Mouse (Mus musculus): Measurements from ENCODE around the gene Man2b2.

Gene Man2b2

DNA sequence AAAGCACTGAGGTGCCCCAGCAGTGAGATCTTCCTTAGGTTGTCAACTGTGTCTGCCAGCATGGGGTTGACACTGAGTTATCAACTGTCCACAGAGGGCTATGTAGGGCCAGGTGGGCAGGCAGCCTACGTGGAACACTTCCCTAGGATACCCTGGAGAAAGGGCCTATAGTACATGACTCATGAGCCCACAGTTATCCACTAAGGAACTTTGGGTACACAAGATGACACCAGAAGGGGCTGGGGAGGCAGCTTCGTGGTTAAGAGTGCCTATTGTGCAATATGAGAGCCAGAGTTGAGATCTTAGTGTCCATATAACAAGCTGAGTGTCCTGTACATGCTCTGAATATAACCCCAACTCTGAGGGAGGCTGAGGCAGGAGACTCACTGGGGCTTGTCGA, 60.9 kb downstream of the Man2b2 start:
- no peak for DNase-seq (ENCODE audit: low read depth, low spot score)

DNA sequence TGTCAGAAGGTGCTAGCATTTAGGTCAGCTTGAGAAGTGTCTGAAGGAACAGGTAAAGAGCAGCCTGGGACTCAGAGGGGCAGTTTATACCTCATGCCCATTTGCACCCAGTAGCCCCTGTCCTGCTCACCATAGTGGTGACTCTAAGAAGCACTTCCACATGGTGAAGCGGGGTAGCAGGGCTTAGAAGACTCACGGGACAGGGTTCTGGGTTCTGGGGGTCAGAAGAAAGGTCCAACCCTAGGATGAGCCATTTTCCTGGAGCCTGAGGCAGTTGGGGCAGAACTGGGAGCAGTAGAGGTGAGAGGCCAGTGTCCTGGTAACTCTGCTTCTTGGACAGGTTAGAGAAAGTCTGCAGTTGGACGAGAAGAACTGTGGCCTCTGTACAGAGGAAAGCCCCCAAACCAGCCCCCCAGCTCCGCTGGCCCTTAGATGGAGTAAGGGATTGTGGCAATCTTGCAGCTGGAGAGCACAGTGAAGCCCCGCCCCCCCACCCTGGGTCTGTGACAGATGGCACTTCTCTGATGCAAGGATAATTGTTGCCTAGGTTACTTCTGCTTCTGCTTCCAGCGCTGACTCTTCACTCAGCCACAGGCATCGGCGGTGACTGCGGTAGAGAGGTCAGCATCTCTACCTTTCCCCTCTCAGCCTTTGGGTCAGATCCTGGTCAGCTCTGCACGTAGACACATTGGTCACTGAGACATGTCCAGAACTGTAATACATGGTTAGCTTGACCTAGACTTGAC, 63.3 kb downstream of the Man2b2 start:
- DNase-seq (ENCODE audit: low read depth, low spot score), result no peak

DNA sequence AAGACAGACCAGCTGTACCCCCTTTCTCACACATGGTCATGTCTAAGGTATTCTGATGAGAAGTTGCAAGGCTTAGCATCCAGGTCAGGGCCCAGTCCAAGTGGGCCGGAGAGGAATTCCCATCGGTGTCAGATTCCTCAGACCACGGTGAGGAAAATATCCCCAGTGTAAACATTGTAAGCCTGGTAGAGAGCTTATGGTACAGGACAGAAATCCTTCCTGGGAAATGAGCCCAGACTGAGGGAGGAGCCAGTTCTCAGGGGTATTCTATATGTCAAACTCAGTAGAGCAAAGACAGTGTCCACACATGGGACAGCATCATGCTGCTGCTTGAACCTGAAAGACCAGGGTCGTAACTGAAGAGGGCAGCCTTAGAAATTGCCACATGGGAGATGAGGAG, 70.6 kb downstream of the Man2b2 start:
- no peak for DNase-seq (ENCODE audit: low read depth, low spot score)

DNA sequence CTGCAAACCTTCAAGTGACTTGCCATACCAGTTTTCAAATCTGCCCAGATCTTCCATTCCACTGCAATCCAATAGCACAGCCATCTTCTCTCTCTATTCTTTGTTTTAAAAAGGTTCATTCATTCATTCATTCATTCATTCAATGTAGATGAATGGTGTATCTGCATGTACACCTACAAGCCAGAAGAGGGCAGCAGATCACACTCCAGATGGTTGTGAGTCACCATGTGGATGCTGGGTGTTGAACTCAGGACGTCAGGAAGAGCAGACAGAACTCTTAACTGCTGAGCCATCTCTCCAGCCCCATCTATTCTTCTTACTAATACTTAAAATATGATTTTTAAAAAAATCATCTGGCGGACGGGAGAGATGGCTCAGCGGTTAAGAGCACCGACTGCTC, 73.4 kb downstream of the Man2b2 start:
- DNase-seq (ENCODE audit: low read depth, low spot score), result no peak
